Mouse (Mus musculus) ES-Bruce4 (cell line): ENCODE measurements around the gene Cdc42bpa.

Experiments
- EP300 ChIP-seq: IDR thresholded peaks from 2 replicates; pipeline ENCODE4 v1.6.1; 2011; ENCODE audit warnings: low read depth, low read length; ENCODE audit not compliant: insufficient read depth
- POLR2A ChIP-seq: IDR thresholded peaks from one replicate; pipeline ENCODE4 v1.8.1; 2011; ENCODE audit warnings: low read length; ENCODE audit not compliant: insufficient read depth

GRCm38 (mm10) chr1:180021463-180022296 lies 61.4 kb downstream of the Cdc42bpa start:
- no peak for TF ChIP-seq EP300
- TF ChIP-seq POLR2A = no peak
